Mouse (Mus musculus) forebrain, embryonic 11.5 days (tissue): Measurements from ENCODE around the gene Klhl3. TPM values are rescaled to one million over a fixed set of nuclear protein-coding genes. Genes with fewer than 3 reads are reported as not detected.
A peak's percentile ranks its signal among the peaks of the same experiment; 100 is the strongest.

Source experiments
- ATAC-seq: fragments of 200-750 bp; cut with Nextera tagmentation; replicated peaks from 2 replicates; pipeline ENCODE4 v1.8.0; 2017; ENCODE audit warnings: moderate TSS enrichment; ENCODE audit not compliant: low FRiP score
- DNase-seq: peaks from one replicate; pipeline ENCODE4 v3.0.0-alpha.2; 2017; ENCODE audit warnings: low spot score
- H3K27ac ChIP-seq: fragments of 300-500 bp; sonication (generic); 2 replicates; pipeline ENCODE4 v1.5.1; 2014; ENCODE audit warnings: low read depth, low read length
- H3K27me3 ChIP-seq: fragments of 300-500 bp; sonication (generic); 2 replicates; pipeline ENCODE4 v1.6.1; 2014; ENCODE audit warnings: mild to moderate bottlenecking, low read length, mixed read lengths; ENCODE audit not compliant: control insufficient read depth, insufficient read depth
- H3K36me3 ChIP-seq: fragments of 300-500 bp; sonication (generic); 2 replicates; pipeline ENCODE4 v1.6.1; 2014; ENCODE audit warnings: mild to moderate bottlenecking, low read length, moderate library complexity, mixed read lengths; ENCODE audit not compliant: control insufficient read depth, insufficient read depth
- H3K4me1 ChIP-seq: fragments of 300-500 bp; sonication (generic); replicated peaks from 2 replicates; pipeline ENCODE4 v1.6.1; 2014; ENCODE audit warnings: low read length, mixed read lengths; ENCODE audit not compliant: control insufficient read depth, insufficient read depth
- H3K4me2 ChIP-seq: fragments of 300-500 bp; sonication (generic); 2 replicates; pipeline ENCODE4 v1.6.1; 2014; ENCODE audit warnings: low read depth, mild to moderate bottlenecking, low read length, moderate library complexity, mixed read lengths; ENCODE audit not compliant: severe bottlenecking
- H3K4me3 ChIP-seq: fragments of 300-500 bp; sonication (generic); 2 replicates; pipeline ENCODE4 v1.5.1; 2014; ENCODE audit warnings: low read depth, low read length
- H3K9ac ChIP-seq: fragments of 300-500 bp; sonication (generic); 2 replicates; pipeline ENCODE4 v1.6.1; 2014; ENCODE audit warnings: low read length
- H3K9me3 ChIP-seq: fragments of 300-500 bp; sonication (generic); 2 replicates; pipeline ENCODE4 v1.6.1; 2016; ENCODE audit warnings: low read length, mixed read lengths; ENCODE audit not compliant: control insufficient read depth
- WGBS: fragments of 180-500 bp; shearing (Covaris S2); extraction: QIAGEN DNeasy Blood & Tissue Kit; methylation state at CpG from one replicate; pipeline ENCODE4 v1.1.7; 2014; 5-methylcytosine and 5-hydroxymethylcytosine counted together
- polyA plus RNA-seq: library from polyadenylated mRNA; unstranded; fragments of >200 nt; fragmentation: Nextera tagmentation; extraction: Ambion mirVana; gene quantifications from 2 replicates; pipeline ENCODE4 v1.2.1, GENCODE M21; 2014

The Klhl3 gene
- polyA plus RNA-seq, 1 experiment from 2014 or later, result 3.1 TPM

GRCm38 (mm10) chr13:58116801-58117200 is 3.4 kb upstream of the Klhl3 start:
- ATAC-seq, result no peak
- no peaks in the 10 kb centered on the region for H3K27me3 ChIP-seq
- peak; percentile 1 for DNase-seq
- no peak overlapping the region for H3K9ac ChIP-seq
- H3K9me3 ChIP-seq, result no peaks in the 10 kb centered on the region
- no peak overlapping the region for H3K4me3 ChIP-seq
- H3K27ac ChIP-seq, result no peak overlapping the region
- H3K36me3 ChIP-seq, result no peaks in the 10 kb centered on the region
- 86% methylated on average over 2 of the region's 2 CpGs for WGBS
- H3K4me1 ChIP-seq, result peaks cover 12% of the 10 kb centered on the region
- no peak overlapping the region for H3K4me2 ChIP-seq

DNA sequence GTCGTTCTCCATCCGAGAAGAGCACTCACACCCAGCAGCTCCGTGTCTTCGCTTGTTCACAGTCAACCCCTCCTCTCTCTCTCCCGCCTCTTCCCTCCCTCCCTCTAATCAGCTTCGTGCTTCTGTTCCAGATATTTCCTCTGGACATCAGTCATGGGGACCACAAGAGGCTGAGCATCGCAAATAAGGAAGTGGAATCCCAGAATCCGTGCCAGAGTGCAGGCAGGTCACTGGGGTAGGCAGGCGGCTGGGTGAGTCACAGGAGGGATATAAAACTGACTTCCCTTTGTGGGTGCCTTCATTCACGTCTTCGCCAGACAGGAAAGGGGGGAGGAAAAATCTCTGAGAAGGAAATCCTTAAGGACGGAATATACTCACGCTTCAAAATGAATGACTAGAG is 1.8 kb upstream of the Klhl3 start:
- peak; percentile 43 for DNase-seq
- H3K4me1 ChIP-seq, result peaks cover 12% of the 10 kb centered on the region
- H3K9me3 ChIP-seq, result no peaks in the 10 kb centered on the region
- H3K27ac ChIP-seq, result no peak overlapping the region
- H3K9ac ChIP-seq, result no peak overlapping the region
- 78% methylated on average over 13 of the region's 13 CpGs for WGBS
- H3K4me3 ChIP-seq, result no peak overlapping the region
- H3K4me2 ChIP-seq, result no peak overlapping the region
- H3K27me3 ChIP-seq, result no peaks in the 10 kb centered on the region
- no peaks in the 10 kb centered on the region for H3K36me3 ChIP-seq
- no peak for ATAC-seq

DNA sequence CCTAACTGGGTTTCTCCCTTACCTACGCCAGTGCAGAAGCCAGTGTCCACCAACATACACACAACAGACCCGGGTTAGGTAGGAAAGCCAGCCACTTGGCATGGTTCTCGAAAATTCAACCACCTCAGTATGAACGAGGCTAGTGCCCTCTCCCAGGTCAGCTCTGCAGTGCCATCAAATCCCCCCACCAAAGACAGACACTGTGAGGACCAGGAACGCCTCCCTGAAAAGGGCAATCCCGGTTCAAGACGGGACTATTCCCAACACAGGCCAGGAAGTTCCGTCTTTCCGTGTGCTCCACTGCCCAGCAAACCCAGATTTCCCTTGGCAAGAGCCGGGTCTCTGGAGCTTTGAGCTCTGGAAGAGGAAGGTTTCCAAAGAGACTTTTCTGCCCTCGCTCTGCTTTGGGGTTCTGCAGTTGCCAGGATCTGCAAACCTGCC is 771 bp downstream of the Klhl3 start:
- no peaks in the 10 kb centered on the region for H3K9me3 ChIP-seq
- peak overlapping the region; percentile 51 for H3K4me3 ChIP-seq
- peak; percentile 48 for DNase-seq
- H3K27ac ChIP-seq, result no peak overlapping the region
- peak overlapping the region; percentile 69 for H3K9ac ChIP-seq
- no peaks in the 10 kb centered on the region for H3K36me3 ChIP-seq
- H3K27me3 ChIP-seq, result no peaks in the 10 kb centered on the region
- H3K4me1 ChIP-seq, result peaks cover 12% of the 10 kb centered on the region
- peak overlapping the region; percentile 87 for H3K4me2 ChIP-seq
- peak; percentile 10; the same call in 1 of the 2 replicates for ATAC-seq
- WGBS, result 17% methylated on average over 11 of the region's 11 CpGs

DNA sequence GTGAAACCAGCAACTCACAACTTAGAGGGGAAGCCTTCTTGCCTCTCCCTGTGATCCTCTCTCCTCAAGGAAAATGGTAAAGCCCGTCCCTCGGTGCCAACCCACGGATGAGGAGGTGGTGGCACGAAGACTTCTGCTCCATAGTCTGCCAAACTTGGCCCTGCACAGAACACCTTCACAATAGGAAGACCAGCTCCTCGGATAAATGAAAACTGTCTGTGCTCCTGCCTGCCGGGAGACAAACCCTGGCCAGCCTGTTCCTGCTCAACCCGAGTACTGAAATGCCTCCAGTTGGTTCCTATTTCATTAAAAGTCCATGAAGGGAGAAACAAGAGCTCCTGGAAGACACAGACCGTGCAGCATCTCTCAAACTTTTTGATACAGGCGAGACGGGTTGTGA is 1.2 kb downstream of the Klhl3 start:
- Histone ChIP-seq H3K4me1 (peaks cover 12% of the 10 kb centered on the region), H3K27me3 (no peaks in the 10 kb centered on the region), H3K36me3 (no peaks in the 10 kb centered on the region), H3K4me2 (peak overlapping the region; percentile 87), H3K27ac (no peak overlapping the region), H3K9me3 (no peaks in the 10 kb centered on the region), H3K9ac (peak overlapping the region; percentile 69), H3K4me3 (peak overlapping the region; percentile 51)
- ATAC-seq (no peak), DNase-seq (no peak)
- 72% methylated on average over 10 of the region's 10 CpGs for WGBS

- Histone ChIP-seq H3K4me1 (peaks cover 12% of the 10 kb centered on the region), H3K27me3 (no peaks in the 10 kb centered on the region), H3K4me3 (no peak overlapping the region), H3K36me3 (no peaks in the 10 kb centered on the region), H3K4me2 (no peak overlapping the region), H3K9me3 (no peaks in the 10 kb centered on the region), H3K27ac (no peak overlapping the region), H3K9ac (no peak overlapping the region)
- ATAC-seq (no peak), DNase-seq (no peak)
- WGBS, result 93% methylated on average over 6 of the region's 6 CpGs
Measured at GRCm38 (mm10) chr13:58111306-58111705, 2.1 kb downstream of the Klhl3 start.

GRCm38 (mm10) chr13:58090643-58091042 is 22.7 kb downstream of the Klhl3 start:
- peak; percentile 90 for ATAC-seq

DNA sequence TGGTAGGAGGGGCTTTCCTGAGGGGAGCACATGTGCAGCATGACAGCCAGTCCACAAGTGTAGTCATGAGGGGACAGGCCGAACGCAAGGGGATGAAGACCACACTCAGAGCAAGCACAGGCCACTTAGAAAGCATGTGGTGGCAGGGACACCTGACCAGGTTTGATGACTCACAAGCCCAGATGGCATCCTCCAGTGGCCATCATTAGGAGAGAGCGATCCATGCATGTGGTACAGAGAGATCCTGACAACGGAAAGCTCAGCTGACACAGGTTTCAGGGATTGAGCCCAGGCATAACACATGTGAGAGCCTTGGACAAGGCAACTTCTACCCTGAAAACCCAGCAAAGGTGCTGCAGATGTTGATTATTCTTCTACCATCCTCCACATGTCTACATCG is 29.0 kb downstream of the Klhl3 start:
- H3K4me3 ChIP-seq, result no peak overlapping the region
- H3K27ac ChIP-seq, result no peak overlapping the region
- no peaks in the 10 kb centered on the region for H3K4me1 ChIP-seq
- H3K9ac ChIP-seq, result no peak overlapping the region
- H3K4me2 ChIP-seq, result no peak overlapping the region
- no peaks in the 10 kb centered on the region for H3K9me3 ChIP-seq
- WGBS, result 93% methylated on average over 5 of the region's 5 CpGs
- H3K36me3 ChIP-seq, result no peaks in the 10 kb centered on the region
- no peak for ATAC-seq
- DNase-seq, result no peak
- H3K27me3 ChIP-seq, result no peaks in the 10 kb centered on the region

More at GRCm38 (mm10) chr13:58090643-58091042, 22.7 kb downstream of the Klhl3 start:
- H3K36me3 ChIP-seq, result no peaks in the 10 kb centered on the region
- H3K4me3 ChIP-seq, result no peak overlapping the region
- H3K4me1 ChIP-seq, result no peaks in the 10 kb centered on the region; the same call in 1 of the 2 replicates
- no peaks in the 10 kb centered on the region for H3K9me3 ChIP-seq
- H3K27me3 ChIP-seq, result no peaks in the 10 kb centered on the region
- no peak overlapping the region for H3K27ac ChIP-seq
- no peak overlapping the region for H3K9ac ChIP-seq
- WGBS, result 16% methylated on average over 8 of the region's 8 CpGs
- DNase-seq, result peak; percentile 64
- no peak overlapping the region for H3K4me2 ChIP-seq

- Histone ChIP-seq H3K4me1 (no peaks in the 10 kb centered on the region), H3K27me3 (no peaks in the 10 kb centered on the region), H3K4me3 (no peak overlapping the region), H3K9me3 (no peaks in the 10 kb centered on the region), H3K36me3 (no peaks in the 10 kb centered on the region), H3K27ac (no peak overlapping the region), H3K4me2 (no peak overlapping the region), H3K9ac (no peak overlapping the region)
- ATAC-seq (no peak), DNase-seq (no peak)
- 86% methylated on average over 11 of the region's 11 CpGs for WGBS
Measured at GRCm38 (mm10) chr13:58083521-58083920, 29.9 kb downstream of the Klhl3 start.

- H3K9ac ChIP-seq, result no peak overlapping the region
- H3K4me3 ChIP-seq, result no peak overlapping the region
- H3K4me1 ChIP-seq, result no peaks in the 10 kb centered on the region
- 80% methylated on average over 5 of the region's 5 CpGs for WGBS
- DNase-seq, result no peak
- H3K4me2 ChIP-seq, result no peak overlapping the region
- H3K27me3 ChIP-seq, result no peaks in the 10 kb centered on the region
- no peaks in the 10 kb centered on the region for H3K9me3 ChIP-seq
- no peak for ATAC-seq
- H3K27ac ChIP-seq, result no peak overlapping the region
- H3K36me3 ChIP-seq, result no peaks in the 10 kb centered on the region
Measured at GRCm38 (mm10) chr13:58083048-58083447, 30.3 kb downstream of the Klhl3 start.
